Mouse (Mus musculus): ENCODE measurements around the gene Polr3h.

GRCm38 (mm10) chr15:81896407-81896806, 29.6 kb downstream of the Polr3h start:
- TF ChIP-seq CTCF (IDR thresholded peaks at IDR 0.05; ENCODE audit: low read depth, low read length) (no peak), TAL1 (conservative IDR thresholded peaks at IDR 0.05; ENCODE audit: low read depth, low read length) (no peak), GATA2 (IDR thresholded peaks at IDR 0.05; ENCODE audit: borderline replicate concordance, low read depth, low read length) (no peak), GATA1 (IDR thresholded peaks at IDR 0.05; ENCODE audit: borderline replicate concordance, low read length) (no peak), POLR2AphosphoS5 (IDR thresholded peaks at IDR 0.05; ENCODE audit: insufficient replicate concordance, low read depth, low read length) (no peak)
